Mouse (Mus musculus) bone marrow, adult 2 months (tissue): ENCODE data around the gene Trip13. TPM values are rescaled to one million over a fixed set of nuclear protein-coding genes. Genes with fewer than 3 reads are reported as not detected.

ENCODE experiments used
- H3K27ac ChIP-seq: fragments of 200-500 bp; 2 replicates; pipeline ENCODE4 v1.5.1; 2012; ENCODE audit warnings: low read depth, mild to moderate bottlenecking, control low read depth, inconsistent platforms, low read length; ENCODE audit not compliant: control insufficient read depth, poor library complexity, insufficient read depth
- H3K4me1 ChIP-seq: fragments of 200-500 bp; 2 replicates; pipeline ENCODE4 v1.6.1; 2011; ENCODE audit warnings: low read length; ENCODE audit not compliant: control insufficient read depth, insufficient read depth
- H3K4me3 ChIP-seq: fragments of 200-500 bp; replicated peaks from 2 replicates; pipeline ENCODE3; 2011; ENCODE audit warnings: mild to moderate bottlenecking, low read depth, low read length, control low read depth; ENCODE audit not compliant: control insufficient read depth
- CTCF ChIP-seq: fragments of 200-500 bp; IDR thresholded peaks from 2 replicates; pipeline ENCODE4 v1.5.1; 2011; ENCODE audit warnings: low read length, control low read depth; ENCODE audit not compliant: control insufficient read depth, insufficient read depth
- POLR2A ChIP-seq: fragments of 200-500 bp; IDR thresholded peaks from 2 replicates; pipeline ENCODE4 v1.6.1; 2011; ENCODE audit warnings: low read depth, mild to moderate bottlenecking, control low read depth, low read length, borderline replicate concordance; ENCODE audit not compliant: control insufficient read depth
- WGBS: fragments of 180-500 bp; shearing (Covaris S2); methylation state at CpG from one replicate; pipeline ENCODE4 v1.1.7; 2018; 5-methylcytosine and 5-hydroxymethylcytosine counted together
- polyA plus RNA-seq: library from polyadenylated mRNA; stranded (reverse); fragments of >200 nt; gene quantifications from 2 replicates; pipeline ENCODE4 v1.2.4, GENCODE M21; 2011; ENCODE audit warnings: low replicate concordance; ENCODE audit not compliant: missing spikeins, insufficient read depth, insufficient read length

Gene Trip13
- 12.0 and 14.5 TPM in 2 replicates for polyA plus RNA-seq

DNA sequence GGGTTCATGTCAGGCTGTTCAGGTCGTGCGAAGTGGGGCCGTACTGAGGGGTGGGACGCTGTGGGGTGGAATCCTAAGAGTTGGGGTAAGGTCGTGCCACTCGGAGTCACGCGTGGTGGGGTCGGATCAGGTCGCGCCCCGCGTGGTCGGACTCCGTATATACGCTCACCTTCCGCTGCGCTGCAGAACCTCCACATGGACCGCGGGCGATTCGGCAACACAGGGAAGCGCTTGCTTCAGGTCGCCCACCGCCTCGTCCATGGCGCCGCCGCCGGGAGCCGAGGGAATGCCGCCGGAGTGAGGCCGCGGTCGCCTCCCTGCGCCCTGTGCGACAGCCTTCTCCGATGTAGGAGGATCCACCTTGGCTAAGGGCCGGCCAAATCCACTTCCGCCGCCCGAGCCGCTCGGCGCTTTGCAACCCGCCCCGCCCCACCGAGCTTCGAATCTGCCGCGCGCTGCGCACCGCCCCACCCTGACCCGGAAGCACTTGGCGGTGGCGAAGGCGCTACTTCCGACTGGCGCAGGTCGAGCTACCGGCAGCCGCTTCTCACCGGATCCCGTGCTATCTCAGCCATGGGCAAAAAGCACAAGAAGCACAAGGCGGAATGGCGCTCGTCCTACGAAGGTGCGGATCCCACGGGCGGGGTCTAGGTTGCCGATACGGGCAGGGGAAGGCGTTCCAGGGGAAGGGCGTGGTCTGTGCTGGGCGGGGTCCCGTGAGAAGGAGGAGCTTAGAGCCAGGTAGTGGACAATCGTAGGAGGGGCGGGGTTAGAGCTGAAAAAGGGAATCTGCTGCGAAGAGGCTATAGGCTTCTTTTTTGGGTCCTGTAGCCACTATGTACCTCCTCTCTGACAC, at the start of gene Trip13, which contains the start of gene Brd9:
Gene Trip13, minus strand, starts transcription at position 464 of the 856 bp plus-strand sequence.
Gene Brd9, plus strand, starts transcription at position 491 of the 856 bp plus-strand sequence.
- peaks cover 5% of the 10 kb centered on the region for H3K4me1 ChIP-seq
- TF ChIP-seq POLR2A (peak; percentile 55; the same call in 1 of the 2 replicates), CTCF (no peak)
- peak within 1 kb of the TSS; percentile 96 for H3K27ac ChIP-seq
- peak within 1 kb of the TSS; percentile 84 for H3K4me3 ChIP-seq
- WGBS: under 1% methylated on average over 82 of the region's 82 CpGs

DNA sequence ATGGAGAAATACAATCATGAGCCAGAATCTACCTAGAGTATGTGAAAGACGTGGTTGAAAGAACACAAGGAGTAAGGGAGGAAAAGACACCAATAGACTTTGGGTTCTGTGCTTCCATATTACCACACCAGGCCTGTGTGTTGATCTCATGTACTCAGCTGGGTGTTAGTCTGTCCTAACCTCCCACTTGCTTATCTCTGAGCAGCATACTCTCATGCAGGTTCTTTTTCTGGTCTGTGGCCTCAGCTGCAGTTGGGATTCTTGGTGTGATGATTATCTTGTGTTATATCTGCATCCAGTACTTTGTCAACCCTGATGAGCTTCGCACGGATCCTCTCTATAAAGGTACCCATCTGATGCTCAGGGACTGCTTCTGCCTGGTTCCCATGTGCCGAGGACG, 39.4 kb upstream of the Trip13 start:
- no peak for TF ChIP-seq POLR2A
- TF ChIP-seq CTCF: no peak
- 65% methylated on average over 5 of the region's 5 CpGs for WGBS
- Histone ChIP-seq H3K4me3 (no peak overlapping the region), H3K27ac (no peak overlapping the region), H3K4me1 (no peaks in the 10 kb centered on the region)

DNA sequence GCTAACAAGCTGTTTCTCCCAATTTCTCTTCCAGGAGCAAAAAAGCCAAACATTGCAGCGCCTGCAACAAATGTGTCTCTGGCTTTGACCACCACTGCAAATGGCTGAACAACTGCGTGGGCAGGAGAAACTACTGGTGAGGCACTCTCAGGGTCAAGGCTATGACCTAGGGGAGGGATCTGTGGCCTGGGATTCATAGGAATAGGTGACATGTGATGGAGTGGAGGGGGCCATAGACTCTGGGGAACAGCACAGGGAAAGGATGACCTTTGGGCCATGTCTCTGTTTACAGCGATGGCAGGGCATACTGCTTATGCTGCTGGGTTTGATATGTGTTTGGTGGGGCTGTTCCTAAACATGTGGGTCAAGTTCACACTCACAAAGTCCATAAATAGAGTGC, 36.9 kb upstream of the Trip13 start:
- WGBS: 82% methylated on average over 3 of the region's 3 CpGs
- TF ChIP-seq CTCF (no peak), POLR2A (no peak)

DNA sequence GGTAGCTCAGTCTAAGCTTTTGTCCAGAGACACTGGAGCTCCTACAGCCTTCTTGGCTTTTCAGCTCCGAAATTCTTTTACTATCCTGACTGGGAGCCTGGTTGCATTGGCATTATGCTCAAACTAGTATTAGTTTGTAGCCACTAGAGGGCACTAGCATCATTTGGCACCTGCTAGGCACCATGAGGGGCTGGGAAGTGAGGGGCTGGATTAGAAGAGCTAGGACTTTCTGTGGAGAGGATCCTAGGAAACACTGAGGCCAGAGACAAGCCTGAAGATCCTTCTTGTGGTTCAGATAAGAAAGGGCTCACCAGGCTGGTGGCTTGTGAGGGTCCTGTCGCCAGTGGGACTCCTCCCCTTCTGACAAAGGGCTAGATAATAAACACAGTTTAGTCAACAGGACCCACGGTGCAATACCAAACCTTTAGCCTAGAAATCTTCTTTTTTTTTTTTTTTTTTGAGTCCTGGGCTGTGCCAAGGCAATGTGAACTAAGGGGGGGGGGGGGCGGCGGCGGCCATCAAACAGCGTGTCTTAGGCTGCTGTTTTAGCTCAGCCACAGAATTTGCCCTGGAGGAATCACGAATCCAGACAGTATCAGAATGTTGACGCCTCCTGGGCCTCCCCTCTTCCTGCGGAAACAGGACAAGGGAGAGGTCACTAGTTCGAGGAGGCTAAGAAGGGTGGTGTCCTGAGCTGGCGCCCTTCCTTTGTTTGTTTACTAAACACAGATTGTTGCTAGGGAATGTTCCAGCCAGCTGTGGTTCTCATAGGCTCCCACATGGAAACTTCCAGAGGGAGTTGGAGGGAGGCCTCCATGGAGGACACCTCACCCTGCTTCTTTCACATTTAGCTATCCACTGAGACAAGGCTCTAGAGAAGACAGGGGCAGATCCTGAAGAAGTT, 33.2 kb upstream of the Trip13 start:
- TF ChIP-seq POLR2A (no peak), CTCF (peak; percentile 69)
- whole genome bisulfite sequencing: 28% methylated on average over 12 of the region's 12 CpGs
- no peaks in the 10 kb centered on the region for H3K4me1 ChIP-seq
- H3K4me3 ChIP-seq: no peak overlapping the region
- H3K27ac ChIP-seq: no peak overlapping the region

More for the DNA sequence above, 36.9 kb upstream of the Trip13 start:
- Histone ChIP-seq H3K4me3 (no peak overlapping the region), H3K4me1 (no peaks in the 10 kb centered on the region), H3K27ac (no peak overlapping the region)

DNA sequence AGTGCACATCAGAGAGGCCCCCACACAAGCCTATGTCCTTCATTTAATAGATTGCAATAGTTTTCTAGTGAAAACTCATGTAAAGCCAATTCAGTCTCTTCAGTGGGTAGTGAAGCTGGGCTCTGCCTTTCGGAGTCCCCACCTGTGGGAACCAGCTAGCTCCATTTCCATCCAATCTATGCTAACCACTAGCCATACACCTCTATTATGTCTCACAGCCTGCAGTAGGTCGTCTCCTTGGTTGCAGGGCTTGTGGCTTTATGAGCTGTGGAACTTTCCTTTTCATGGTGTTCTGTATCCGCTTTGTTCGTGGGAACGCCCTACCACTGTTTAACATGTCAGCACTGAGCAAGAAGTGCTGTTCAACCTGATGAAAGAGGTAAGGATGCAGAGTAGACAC, 26.0 kb upstream of the Trip13 start, which contains the start of gene Zdhhc11:
Gene Zdhhc11, plus strand, starts transcription at position 301 of the 400 bp plus-strand sequence.
- 74% methylated on average over 5 of the region's 5 CpGs for WGBS
- no peak within 1 kb of the TSS for H3K4me3 ChIP-seq
- TF ChIP-seq CTCF: no peak
- no peak for TF ChIP-seq POLR2A
- no peak within 1 kb of the TSS for H3K27ac ChIP-seq
- H3K4me1 ChIP-seq: no peaks in the 10 kb centered on the region

DNA sequence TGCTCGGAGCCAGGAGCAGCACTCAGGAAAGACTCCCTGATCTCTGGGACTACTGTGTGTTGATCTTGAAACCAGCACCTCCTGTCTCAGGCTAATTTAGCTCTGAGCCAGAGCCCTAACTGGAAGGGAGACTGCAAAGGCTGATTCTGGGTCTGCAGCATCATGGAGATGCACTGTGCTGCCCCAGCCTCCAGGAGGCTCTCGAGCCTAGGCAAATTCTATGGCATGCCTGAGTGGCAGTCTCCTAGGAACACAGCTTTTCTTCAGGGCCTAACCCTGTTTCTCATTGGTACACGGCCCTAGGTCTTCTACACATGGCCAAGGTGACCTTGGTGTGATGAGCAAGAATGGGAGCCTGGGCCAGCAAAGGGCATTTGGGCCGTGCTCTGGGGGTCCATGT, 23.6 kb upstream of the Trip13 start:
- Histone ChIP-seq H3K4me1 (no peaks in the 10 kb centered on the region), H3K27ac (no peak overlapping the region), H3K4me3 (no peak overlapping the region)
- TF ChIP-seq CTCF (no peak), POLR2A (no peak)
- 76% methylated on average over 4 of the region's 4 CpGs for WGBS

DNA sequence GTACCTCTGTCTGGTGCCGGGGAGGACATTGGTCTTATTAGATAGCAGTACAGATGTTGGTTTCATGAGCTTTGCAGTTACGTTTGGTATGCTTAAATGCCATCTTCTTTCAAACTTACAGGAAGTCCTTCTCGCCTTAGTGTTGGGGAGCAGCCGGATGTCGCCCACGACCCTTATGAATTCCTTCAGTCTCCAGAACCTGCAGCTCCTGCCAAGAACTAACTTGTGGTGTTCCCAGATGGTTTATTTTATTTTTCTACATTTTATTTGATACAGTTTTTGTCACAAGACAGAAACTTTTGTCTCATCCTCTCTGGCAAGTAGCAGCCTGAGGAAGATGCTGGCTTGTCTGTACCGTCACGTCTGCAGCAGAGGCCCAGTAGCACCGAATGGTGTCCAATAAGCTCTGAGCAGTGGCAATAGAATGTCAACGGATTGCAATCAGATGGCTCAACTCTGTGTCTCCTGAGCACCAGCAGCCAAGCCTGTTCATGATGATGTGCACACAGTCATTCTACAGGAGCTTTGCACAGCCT, 22.6 kb upstream of the Trip13 start:
- Histone ChIP-seq H3K27ac (no peak overlapping the region), H3K4me3 (no peak overlapping the region), H3K4me1 (no peaks in the 10 kb centered on the region)
- no peak for TF ChIP-seq CTCF
- no peak for TF ChIP-seq POLR2A
- WGBS: 89% methylated on average over 10 of the region's 10 CpGs
